Mouse (Mus musculus): ENCODE data around the gene Tsga10ip.

GRCm38 (mm10) chr19:5341360-5341759, 61.0 kb downstream of the Tsga10ip start:
- no peak for TF ChIP-seq UBTF (IDR thresholded peaks at IDR 0.05; ENCODE audit: low read depth, low read length)
- TF ChIP-seq CTCF (conservative IDR thresholded peaks at IDR 0.05 in 1 of 2, IDR thresholded peaks at IDR 0.05 in 1 of 2; ENCODE audit: low read depth in 2 of 2, low read length in 2 of 2) = no peak
- TF ChIP-seq EP300 (IDR thresholded peaks at IDR 0.05; ENCODE audit: low read length) = no peak

Measured in CH12.LX (cell line).